Mouse (Mus musculus): ENCODE data around the gene St3gal6. TPM values are rescaled to one million over a fixed set of nuclear protein-coding genes. Genes with fewer than 3 reads are reported as not detected.

St3gal6 gene
- total RNA-seq, 2 experiments from 2014 or later = 41.9 to 43.0 TPM

GRCm38 (mm10) chr16:58521900-58522299 lies 2.1 kb downstream of the St3gal6 start:
- no peak for DNase-seq

- DNase-seq = no peak
Observed at GRCm38 (mm10) chr16:58521182-58521581, 2.9 kb downstream of the St3gal6 start.

GRCm38 (mm10) chr16:58520457-58520856 lies 3.6 kb downstream of the St3gal6 start:
- no peak for DNase-seq

- DNase-seq = peak in 1 of 2 experiments; percentile 59
Observed at GRCm38 (mm10) chr16:58519650-58520073, 4.4 kb downstream of the St3gal6 start.

GRCm38 (mm10) chr16:58516960-58517798 lies 6.9 kb downstream of the St3gal6 start:
- no peak for DNase-seq

- no peak for DNase-seq
Observed at GRCm38 (mm10) chr16:58516161-58516560, 7.9 kb downstream of the St3gal6 start.

GRCm38 (mm10) chr16:58514565-58514964 lies 9.5 kb downstream of the St3gal6 start:
- peak in 1 of 2 experiments; percentile 71 for DNase-seq

- DNase-seq = peak; percentile 48 to 76
Observed at GRCm38 (mm10) chr16:58513755-58514154, 10.3 kb downstream of the St3gal6 start.

GRCm38 (mm10) chr16:58512887-58513286 lies 11.2 kb downstream of the St3gal6 start:
- DNase-seq = peak; percentile 85 to 86

GRCm38 (mm10) chr16:58512181-58512761 lies 11.8 kb downstream of the St3gal6 start:
- peak; percentile 75 to 83 for DNase-seq

GRCm38 (mm10) chr16:58504945-58505344 lies 19.1 kb downstream of the St3gal6 start:
- no peak for DNase-seq

GRCm38 (mm10) chr16:58502566-58502965 lies 21.5 kb downstream of the St3gal6 start:
- no peak for DNase-seq

GRCm38 (mm10) chr16:58501760-58502301 lies 22.2 kb downstream of the St3gal6 start:
- peak in 1 of 2 experiments; percentile 64 for DNase-seq

GRCm38 (mm10) chr16:58499650-58500049 lies 24.4 kb downstream of the St3gal6 start:
- DNase-seq = no peak

- DNase-seq = no peak
Observed at GRCm38 (mm10) chr16:58499172-58499584, 24.9 kb downstream of the St3gal6 start.

GRCm38 (mm10) chr16:58497886-58498713 lies 25.9 kb downstream of the St3gal6 start:
- no peak for DNase-seq

GRCm38 (mm10) chr16:58496791-58497190 lies 27.3 kb downstream of the St3gal6 start:
- DNase-seq = no peak

- DNase-seq = no peak
Observed at GRCm38 (mm10) chr16:58487861-58488260, 36.2 kb downstream of the St3gal6 start.

- peak; percentile 38 to 54 for DNase-seq
Observed at GRCm38 (mm10) chr16:58482296-58482695, 41.7 kb downstream of the St3gal6 start.

GRCm38 (mm10) chr16:58481906-58482270 lies 42.2 kb downstream of the St3gal6 start:
- peak; percentile 37 to 40 for DNase-seq

GRCm38 (mm10) chr16:58481219-58481905 lies 42.7 kb downstream of the St3gal6 start:
- DNase-seq = peak in 1 of 2 experiments; percentile 51

All from heart, adult 18-20 months (tissue).